Mouse (Mus musculus): ENCODE results near the gene Man2a1. TPM values are rescaled to one million over a fixed set of nuclear protein-coding genes. Genes with fewer than 3 reads are reported as not detected.

The Man2a1 gene
- polyA plus RNA-seq, 1 experiment = 109 TPM

DNA sequence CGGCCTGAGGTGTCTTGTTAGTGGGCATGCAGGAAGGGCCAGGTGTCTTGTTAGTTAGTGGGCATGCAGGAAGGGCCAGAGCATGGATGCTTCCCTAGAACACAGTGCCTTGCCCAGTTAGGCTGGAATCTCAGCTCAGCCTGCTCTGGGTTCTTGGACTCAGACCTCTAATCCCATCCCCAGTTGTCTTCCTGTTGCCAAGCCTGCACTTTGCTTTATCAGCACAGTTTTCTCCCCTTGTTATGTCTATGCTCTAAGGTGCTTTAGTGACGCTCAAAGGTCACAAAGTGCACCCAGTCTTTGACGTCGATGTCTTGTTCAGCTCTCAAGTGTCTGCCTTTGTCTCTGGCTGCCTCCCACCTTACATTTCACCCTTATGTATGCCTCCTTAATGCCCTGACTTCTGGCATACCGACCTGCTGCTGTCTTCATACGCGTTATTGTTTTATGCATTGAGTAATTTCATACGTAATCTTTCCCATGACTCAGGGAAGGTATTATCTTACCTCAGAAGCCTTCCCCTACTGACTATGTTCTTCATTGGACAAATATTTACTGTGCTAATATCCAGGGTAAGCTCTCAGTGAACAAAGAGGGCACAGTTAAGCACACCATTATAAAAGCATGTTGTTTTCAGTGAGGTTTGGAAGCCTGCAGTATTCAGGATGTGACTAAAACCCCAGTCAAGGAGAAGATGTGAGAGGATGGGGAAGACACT, 44.5 kb downstream of the Man2a1 start:
- H3K4me1 ChIP-seq (ENCODE audit: control insufficient read depth, insufficient read depth, low read length) = no peaks in the 10 kb centered on the region
- no peak overlapping the region for H3K4me3 ChIP-seq (ENCODE audit: insufficient read depth, low read length)
- H3K27ac ChIP-seq (ENCODE audit: insufficient read depth, low read length) = no peak overlapping the region
- no peak for TF ChIP-seq CTCF (IDR thresholded peaks at IDR 0.05; ENCODE audit: borderline replicate concordance, insufficient read depth, low read length)
- TF ChIP-seq POLR2A (IDR thresholded peaks at IDR 0.05; ENCODE audit: low read depth, low read length) = no peak

GRCm38 (mm10) chr17:64647396-64647795, 46.9 kb downstream of the Man2a1 start:
- Histone ChIP-seq H3K27ac (ENCODE audit: insufficient read depth, low read length) (no peak overlapping the region), H3K4me1 (ENCODE audit: control insufficient read depth, insufficient read depth, low read length) (no peaks in the 10 kb centered on the region), H3K4me3 (ENCODE audit: insufficient read depth, low read length) (no peak overlapping the region)
- TF ChIP-seq POLR2A (IDR thresholded peaks at IDR 0.05; ENCODE audit: low read depth, low read length) (no peak), CTCF (IDR thresholded peaks at IDR 0.05; ENCODE audit: borderline replicate concordance, insufficient read depth, low read length) (no peak)

DNA sequence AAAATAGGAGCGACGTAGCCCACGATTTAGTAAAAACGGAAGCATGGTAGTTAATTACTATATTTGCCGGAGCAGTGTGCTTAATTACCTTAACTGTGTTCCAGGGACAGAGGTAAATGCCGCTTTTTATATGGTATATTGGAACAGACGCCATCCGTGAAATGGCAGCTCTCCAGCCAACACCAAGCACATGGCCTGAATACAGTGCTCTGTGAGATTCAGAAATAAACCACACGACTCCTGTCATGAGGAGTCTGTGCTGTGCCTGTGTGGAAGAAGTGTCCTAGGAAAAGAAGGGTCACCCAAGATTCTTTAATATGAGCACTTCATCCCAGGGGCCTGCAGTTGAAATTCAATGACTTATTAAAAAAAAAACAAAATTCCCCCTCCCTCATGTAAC, 50.2 kb downstream of the Man2a1 start:
- Histone ChIP-seq H3K27ac (ENCODE audit: insufficient read depth, low read length) (no peak overlapping the region), H3K4me1 (ENCODE audit: control insufficient read depth, insufficient read depth, low read length) (no peaks in the 10 kb centered on the region), H3K4me3 (ENCODE audit: insufficient read depth, low read length) (no peak overlapping the region)
- TF ChIP-seq POLR2A (IDR thresholded peaks at IDR 0.05; ENCODE audit: low read depth, low read length) (no peak), CTCF (IDR thresholded peaks at IDR 0.05; ENCODE audit: borderline replicate concordance, insufficient read depth, low read length) (no peak)

DNA sequence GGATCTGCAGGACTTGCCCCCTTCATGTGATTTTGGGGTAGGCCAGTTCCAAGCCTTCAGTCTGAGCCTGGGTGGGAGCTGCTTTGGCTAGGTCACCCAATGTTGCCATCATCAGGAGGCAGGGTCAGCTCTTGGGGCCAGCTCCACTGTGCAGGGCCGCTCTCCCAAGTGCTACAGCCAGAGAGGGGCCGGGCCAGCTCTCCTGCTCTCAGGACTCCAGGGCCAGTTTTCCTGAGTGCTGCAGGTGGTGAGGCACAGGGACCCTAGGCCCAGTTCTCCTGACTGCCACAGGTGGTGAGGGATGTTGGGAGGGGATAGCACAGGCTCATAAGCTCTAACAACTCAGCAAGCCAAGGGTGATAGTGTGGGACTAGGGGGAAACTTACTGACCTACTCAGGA, 53.1 kb downstream of the Man2a1 start:
- TF ChIP-seq POLR2A (IDR thresholded peaks at IDR 0.05; ENCODE audit: low read depth, low read length) (no peak), CTCF (IDR thresholded peaks at IDR 0.05; ENCODE audit: borderline replicate concordance, insufficient read depth, low read length) (no peak)
- H3K4me1 ChIP-seq (ENCODE audit: control insufficient read depth, insufficient read depth, low read length) = no peaks in the 10 kb centered on the region
- H3K27ac ChIP-seq (ENCODE audit: insufficient read depth, low read length) = no peak overlapping the region
- H3K4me3 ChIP-seq (ENCODE audit: insufficient read depth, low read length) = no peak overlapping the region

GRCm38 (mm10) chr17:64659682-64660081, 59.1 kb downstream of the Man2a1 start:
- TF ChIP-seq CTCF (IDR thresholded peaks at IDR 0.05; ENCODE audit: borderline replicate concordance, insufficient read depth, low read length) = no peak
- no peak for TF ChIP-seq POLR2A (IDR thresholded peaks at IDR 0.05; ENCODE audit: low read depth, low read length)
- H3K4me1 ChIP-seq (ENCODE audit: control insufficient read depth, insufficient read depth, low read length) = no peaks in the 10 kb centered on the region
- H3K4me3 ChIP-seq (ENCODE audit: insufficient read depth, low read length) = no peak overlapping the region
- no peak overlapping the region for H3K27ac ChIP-seq (ENCODE audit: insufficient read depth, low read length)

- TF ChIP-seq CTCF (IDR thresholded peaks at IDR 0.05; ENCODE audit: borderline replicate concordance, insufficient read depth, low read length) = no peak
- TF ChIP-seq POLR2A (IDR thresholded peaks at IDR 0.05; ENCODE audit: low read depth, low read length) = no peak
- Histone ChIP-seq H3K4me3 (ENCODE audit: insufficient read depth, low read length) (no peak overlapping the region), H3K27ac (ENCODE audit: insufficient read depth, low read length) (no peak overlapping the region), H3K4me1 (ENCODE audit: control insufficient read depth, insufficient read depth, low read length) (no peaks in the 10 kb centered on the region)
Measured at GRCm38 (mm10) chr17:64666518-64666917, 66.0 kb downstream of the Man2a1 start.

GRCm38 (mm10) chr17:64668504-64668903, 68.0 kb downstream of the Man2a1 start:
- Histone ChIP-seq H3K27ac (ENCODE audit: insufficient read depth, low read length) (no peak overlapping the region), H3K4me3 (ENCODE audit: insufficient read depth, low read length) (no peak overlapping the region), H3K4me1 (ENCODE audit: control insufficient read depth, insufficient read depth, low read length) (no peaks in the 10 kb centered on the region)
- no peak for TF ChIP-seq POLR2A (IDR thresholded peaks at IDR 0.05; ENCODE audit: low read depth, low read length)
- TF ChIP-seq CTCF (IDR thresholded peaks at IDR 0.05; ENCODE audit: borderline replicate concordance, insufficient read depth, low read length) = no peak

DNA sequence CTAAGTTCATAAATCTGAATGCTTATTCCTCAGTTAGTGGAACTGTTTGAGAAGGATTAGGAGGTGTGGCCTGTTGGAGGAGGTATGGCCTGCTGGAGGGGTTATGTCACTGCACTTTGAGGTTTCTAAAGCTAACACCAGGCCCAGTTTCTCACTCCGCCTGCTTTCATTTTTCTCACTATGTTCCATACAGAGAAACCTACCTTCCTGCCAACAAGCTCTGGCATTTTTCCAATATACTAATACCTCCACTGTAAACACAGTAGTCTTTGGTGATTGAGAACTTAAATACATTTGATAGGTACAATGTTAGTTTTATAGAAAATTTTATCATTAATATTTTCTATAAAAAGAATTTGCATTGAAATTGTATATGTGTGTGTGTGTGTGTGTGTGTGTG, 73.9 kb downstream of the Man2a1 start:
- TF ChIP-seq CTCF (IDR thresholded peaks at IDR 0.05; ENCODE audit: borderline replicate concordance, insufficient read depth, low read length) (no peak), POLR2A (IDR thresholded peaks at IDR 0.05; ENCODE audit: low read depth, low read length) (no peak)
- Histone ChIP-seq H3K27ac (ENCODE audit: insufficient read depth, low read length) (no peak overlapping the region), H3K4me1 (ENCODE audit: control insufficient read depth, insufficient read depth, low read length) (0 out of 2 replicates have a peak, but pooled peaks cover 2% of the 10 kb centered on the region), H3K4me3 (ENCODE audit: insufficient read depth, low read length) (no peak overlapping the region)

GRCm38 (mm10) chr17:64674980-64675379, 74.4 kb downstream of the Man2a1 start:
- Histone ChIP-seq H3K4me1 (ENCODE audit: control insufficient read depth, insufficient read depth, low read length) (0 out of 2 replicates have a peak, but pooled peaks cover 2% of the 10 kb centered on the region), H3K27ac (ENCODE audit: insufficient read depth, low read length) (no peak overlapping the region), H3K4me3 (ENCODE audit: insufficient read depth, low read length) (no peak overlapping the region)
- TF ChIP-seq CTCF (IDR thresholded peaks at IDR 0.05; ENCODE audit: borderline replicate concordance, insufficient read depth, low read length) (no peak), POLR2A (IDR thresholded peaks at IDR 0.05; ENCODE audit: low read depth, low read length) (no peak)

- Histone ChIP-seq H3K4me3 (ENCODE audit: insufficient read depth, low read length) (no peak overlapping the region), H3K27ac (ENCODE audit: insufficient read depth, low read length) (no peak overlapping the region), H3K4me1 (ENCODE audit: control insufficient read depth, insufficient read depth, low read length) (0 out of 2 replicates have a peak, but pooled peaks cover 2% of the 10 kb centered on the region)
- TF ChIP-seq CTCF (IDR thresholded peaks at IDR 0.05; ENCODE audit: borderline replicate concordance, insufficient read depth, low read length) = no peak
- no peak for TF ChIP-seq POLR2A (IDR thresholded peaks at IDR 0.05; ENCODE audit: low read depth, low read length)
Measured at GRCm38 (mm10) chr17:64676735-64677469, 76.4 kb downstream of the Man2a1 start.

Measured in embryonic fibroblast, embryonic 13.5 days (primary cell).